Mouse (Mus musculus) hindbrain, postnatal 0 days (tissue): ENCODE results near the gene Lst1. TPM values are rescaled to one million over a fixed set of nuclear protein-coding genes. Genes with fewer than 3 reads are reported as not detected.
A peak's percentile ranks its signal among the peaks of the same experiment; 100 is the strongest.

Source experiments
- ATAC-seq: fragments of 200-750 bp; cut with Nextera tagmentation; 2 replicates; pipeline ENCODE4 v1.8.0; 2017; ENCODE audit warnings: mild to moderate bottlenecking, moderate TSS enrichment, moderate library complexity
- DNase-seq: peaks from one replicate; pipeline ENCODE4 v3.0.0-alpha.2; 2015; ENCODE audit warnings: low spot score
- H3K27ac ChIP-seq: fragments of 300-500 bp; sonication (generic); 2 replicates; pipeline ENCODE4 v1.5.1; 2014; ENCODE audit warnings: mild to moderate bottlenecking
- H3K27me3 ChIP-seq: fragments of 300-500 bp; sonication (generic); 2 replicates; pipeline ENCODE4 v1.6.1; 2014; ENCODE audit warnings: low read length, mixed read lengths; ENCODE audit not compliant: insufficient read depth
- H3K36me3 ChIP-seq: fragments of 300-500 bp; sonication (generic); 2 replicates; pipeline ENCODE4 v1.6.1; 2014; ENCODE audit warnings: low read length, mixed read lengths; ENCODE audit not compliant: insufficient read depth
- H3K4me1 ChIP-seq: fragments of 300-500 bp; sonication (generic); 2 replicates; pipeline ENCODE4 v1.6.1; 2014; ENCODE audit warnings: antibody characterized with exemption, low read length, mixed read lengths; ENCODE audit not compliant: insufficient read depth
- H3K4me2 ChIP-seq: fragments of 300-500 bp; sonication (generic); 2 replicates; pipeline ENCODE4 v1.6.1; 2014; ENCODE audit warnings: low read depth, mild to moderate bottlenecking, low read length, moderate library complexity, mixed read lengths
- H3K4me3 ChIP-seq: fragments of 300-500 bp; sonication (generic); 2 replicates; pipeline ENCODE4 v1.5.1; 2014; ENCODE audit warnings: low read length
- H3K9ac ChIP-seq: fragments of 300-500 bp; sonication (generic); replicated peaks from 2 replicates; pipeline ENCODE4 v1.6.1; 2014; ENCODE audit warnings: mild to moderate bottlenecking, low read length, moderate library complexity, mixed read lengths
- H3K9me3 ChIP-seq: fragments of 300-500 bp; sonication (generic); 2 replicates; pipeline ENCODE4 v1.6.1; 2016; ENCODE audit warnings: low read length, mixed read lengths
- CTCF ChIP-seq: IDR thresholded peaks from 2 replicates; pipeline ENCODE4 v1.5.1; 2016; ENCODE audit warnings: antibody characterized with exemption, control low read depth, low read depth
- WGBS: fragments of 180-500 bp; shearing (Covaris S2); extraction: QIAGEN DNeasy Blood & Tissue Kit; methylation state at CpG from one replicate; pipeline ENCODE4 v1.1.7; 2014; 5-methylcytosine and 5-hydroxymethylcytosine counted together
- microRNA-seq, 2 experiments: library from miRNA; unstranded; fragments of <30 nt; microRNA quantifications; one replicate each; pipeline ENCODE4; 2016
- polyA plus RNA-seq: library from polyadenylated mRNA; unstranded; fragments of >200 nt; fragmentation: Nextera tagmentation; extraction: Ambion mirVana; gene quantifications from 2 replicates; pipeline ENCODE4 v1.2.1, GENCODE M21; 2015
- total RNA-seq: library from RNA; depleted of rRNA; stranded (reverse); fragments of >200 nt; gene quantifications from 2 replicates; pipeline ENCODE4 v1.2.3, GENCODE M21; 2014; rRNA removed

The Lst1 gene
- total and polyA plus RNA-seq, 2 experiments from 2014 or later = 8.0 to 25.0 TPM

DNA sequence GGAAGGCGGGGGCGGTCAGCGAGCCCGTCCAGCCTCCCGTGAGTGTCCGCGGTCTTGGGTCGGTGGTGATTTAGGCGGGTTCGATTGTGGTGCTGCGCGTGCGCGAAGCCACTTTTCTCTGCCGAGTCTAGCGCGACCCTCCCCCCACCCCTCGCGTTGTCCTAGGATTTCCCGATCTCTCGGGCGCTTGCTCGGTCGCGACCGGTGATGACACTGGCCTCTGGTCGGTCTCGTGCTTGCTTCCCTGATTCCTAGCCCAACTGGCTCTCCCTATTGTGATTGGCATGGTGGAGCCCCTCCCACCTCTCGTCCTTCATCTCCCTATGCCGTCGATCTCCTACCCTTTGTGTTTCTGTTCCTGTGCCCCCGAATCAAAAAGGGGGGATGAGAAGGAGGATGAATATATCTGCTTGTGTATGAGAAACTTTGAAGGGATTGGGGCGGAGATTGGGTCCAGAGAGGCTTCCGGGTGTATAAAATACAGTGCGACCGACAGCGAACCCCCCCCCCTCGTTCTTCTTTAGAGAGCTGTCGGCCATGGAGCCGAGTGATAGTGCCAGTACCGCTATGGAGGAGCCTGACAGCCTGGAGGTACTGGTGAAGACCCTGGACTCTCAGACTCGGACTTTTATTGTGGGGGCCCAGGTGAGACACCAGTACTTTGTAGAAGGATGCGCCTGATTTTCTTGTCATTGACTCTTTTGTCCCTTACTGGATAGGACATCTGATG, 52.5 kb downstream of the Lst1 start:
- DNase-seq (peak; percentile 87), ATAC-seq (peak; percentile 80)
- H3K4me3 ChIP-seq = peak overlapping the region; percentile 71
- no peak for TF ChIP-seq CTCF
- H3K9ac ChIP-seq = peak overlapping the region; percentile 65
- peak overlapping the region; percentile 96 for H3K27ac ChIP-seq
- peaks cover 17% of the 10 kb centered on the region for H3K36me3 ChIP-seq
- no peaks in the 10 kb centered on the region for H3K27me3 ChIP-seq
- H3K4me2 ChIP-seq = peak overlapping the region; percentile 79
- peaks cover 7% of the 10 kb centered on the region for H3K4me1 ChIP-seq
- no peaks in the 10 kb centered on the region for H3K9me3 ChIP-seq
- WGBS = under 1% methylated on average over 40 of the region's 43 CpGs

Small RNA genes lying within 50 kb of the gene (microRNA-seq; reads per million reads assigned to microRNA genes)
- 0 reads per million in 2 experiments for gene Mir6973a
- 0 to 0.36 reads per million in 2 experiments for gene Mir6974

Other genes with a start within 250 kb of the Lst1 start
Only the 30 nearest of the 38 such genes appear.
- gene Vwa7, start 171.9 kb downstream of the Lst1 start, total RNA-seq = 0.68 and 1.2 TPM in 2 replicates
- 0.11 and 0.18 TPM in 2 replicates for gene Vwa7, start 171.9 kb downstream of the Lst1 start, polyA plus RNA-seq
- 0.65 and 2.1 TPM in 2 replicates for gene Sapcd1, start 160.4 kb downstream of the Lst1 start, total RNA-seq
- gene Sapcd1, start 160.4 kb downstream of the Lst1 start, polyA plus RNA-seq = 2.4 and 2.7 TPM in 2 replicates
- 1.1 and 6.4 TPM in 2 replicates for gene Msh5, start 141.7 kb downstream of the Lst1 start, total RNA-seq
- gene Msh5, start 141.7 kb downstream of the Lst1 start, polyA plus RNA-seq = 2.2 and 3.1 TPM in 2 replicates
- gene Clic1, start 138.5 kb downstream of the Lst1 start, total RNA-seq = 56.9 and 59.5 TPM in 2 replicates
- 81.9 and 88.5 TPM in 2 replicates for gene Clic1, start 138.5 kb downstream of the Lst1 start, polyA plus RNA-seq
- 216 and 228 TPM in 2 replicates for gene Ddah2, start 129.4 kb downstream of the Lst1 start, total RNA-seq
- 322 and 331 TPM in 2 replicates for gene Ddah2, start 129.4 kb downstream of the Lst1 start, polyA plus RNA-seq
- gene Ly6g6c, start 123.1 kb downstream of the Lst1 start, total RNA-seq = not detected in 2 replicates
- gene Ly6g6c, start 123.1 kb downstream of the Lst1 start, polyA plus RNA-seq = not detected in 2 replicates
- not detected in 2 replicates for gene Mpig6b, start 122.3 kb downstream of the Lst1 start, total RNA-seq
- gene Mpig6b, start 122.3 kb downstream of the Lst1 start, polyA plus RNA-seq = 0.18 TPM in 2 replicates
- gene Ly6g6e, start 111.5 kb downstream of the Lst1 start, total RNA-seq = not detected in 2 replicates
- 0.44 TPM in 1 of 2 replicates, not detected in the other for gene Ly6g6e, start 111.5 kb downstream of the Lst1 start, polyA plus RNA-seq
- 0.78 TPM in 1 of 2 replicates, not detected in the other for gene Ly6g6d, start 110.4 kb downstream of the Lst1 start, total RNA-seq
- 1.3 and 1.9 TPM in 2 replicates for gene Ly6g6d, start 110.4 kb downstream of the Lst1 start, polyA plus RNA-seq
- not detected in 2 replicates for gene Ly6g6f, start 102.8 kb downstream of the Lst1 start, total RNA-seq
- 0.26 TPM in 1 of 2 replicates, not detected in the other for gene Ly6g6f, start 102.8 kb downstream of the Lst1 start, polyA plus RNA-seq
- 129 and 158 TPM in 2 replicates for gene Abhd16a, start 99.2 kb downstream of the Lst1 start, total RNA-seq
- gene Abhd16a, start 99.2 kb downstream of the Lst1 start, polyA plus RNA-seq = 121 TPM in 2 replicates
- not detected in 2 replicates for gene Ly6g5c, start 80.2 kb downstream of the Lst1 start, total RNA-seq
- gene Ly6g5c, start 80.2 kb downstream of the Lst1 start, polyA plus RNA-seq = not detected in 2 replicates
- gene Ly6g5b, start 73.0 kb downstream of the Lst1 start, total RNA-seq = 1.7 and 2.0 TPM in 2 replicates
- 0.76 and 1.2 TPM in 2 replicates for gene Ly6g5b, start 73.0 kb downstream of the Lst1 start, polyA plus RNA-seq
- gene Gpank1, start 67.0 kb downstream of the Lst1 start, total RNA-seq = 13.1 and 14.1 TPM in 2 replicates
- 18.1 and 19.1 TPM in 2 replicates for gene Gpank1, start 67.0 kb downstream of the Lst1 start, polyA plus RNA-seq
- gene Csnk2b, start 66.4 kb downstream of the Lst1 start, total RNA-seq = 257 and 289 TPM in 2 replicates
- 332 and 350 TPM in 2 replicates for gene Csnk2b, start 66.4 kb downstream of the Lst1 start, polyA plus RNA-seq
- 14.0 and 29.7 TPM in 2 replicates for gene D17H6S53E, start 62.1 kb downstream of the Lst1 start, total RNA-seq
- 9.4 and 11.6 TPM in 2 replicates for gene D17H6S53E, start 62.1 kb downstream of the Lst1 start, polyA plus RNA-seq
- gene Apom, start 56.4 kb downstream of the Lst1 start, total RNA-seq = 0.37 TPM in 1 of 2 replicates, not detected in the other
- 0.35 TPM in 1 of 2 replicates, not detected in the other for gene Apom, start 56.4 kb downstream of the Lst1 start, polyA plus RNA-seq
- 320 and 368 TPM in 2 replicates for gene Bag6, start 53.3 kb downstream of the Lst1 start, total RNA-seq
- 50.0 and 55.8 TPM in 2 replicates for gene Bag6, start 53.3 kb downstream of the Lst1 start, polyA plus RNA-seq
- 218 and 223 TPM in 2 replicates for gene Prrc2a, start 23.5 kb downstream of the Lst1 start, total RNA-seq
- gene Prrc2a, start 23.5 kb downstream of the Lst1 start, polyA plus RNA-seq = 92.6 and 99.2 TPM in 2 replicates
- gene Aif1, start 12.4 kb downstream of the Lst1 start, total RNA-seq = 0.21 and 2.4 TPM in 2 replicates
- 9.5 and 10.9 TPM in 2 replicates for gene Aif1, start 12.4 kb downstream of the Lst1 start, polyA plus RNA-seq
- 1.6 TPM in 1 of 2 replicates, not detected in the other for gene Ltb, start 6.0 kb upstream of the Lst1 start, total RNA-seq
- gene Ltb, start 6.0 kb upstream of the Lst1 start, polyA plus RNA-seq = 1.2 and 1.8 TPM in 2 replicates
- 0.18 and 0.52 TPM in 2 replicates for gene Tnf, start 13.6 kb upstream of the Lst1 start, total RNA-seq
- 0.09 TPM in 1 of 2 replicates, not detected in the other for gene Tnf, start 13.6 kb upstream of the Lst1 start, polyA plus RNA-seq
- 0.47 TPM in 1 of 2 replicates, not detected in the other for gene Lta, start 16.9 kb upstream of the Lst1 start, total RNA-seq
- gene Lta, start 16.9 kb upstream of the Lst1 start, polyA plus RNA-seq = 0.85 and 1.3 TPM in 2 replicates
- not detected in 2 replicates for gene Gm16181, start 32.4 kb upstream of the Lst1 start, total RNA-seq
- gene Gm16181, start 32.4 kb upstream of the Lst1 start, polyA plus RNA-seq = 0.40 TPM in 1 of 2 replicates, not detected in the other
- 91.0 and 114 TPM in 2 replicates for gene Atp6v1g2, start 45.2 kb upstream of the Lst1 start, total RNA-seq
- 180 and 183 TPM in 2 replicates for gene Atp6v1g2, start 45.2 kb upstream of the Lst1 start, polyA plus RNA-seq
- gene Nfkbil1, start 47.4 kb upstream of the Lst1 start, total RNA-seq = 15.5 and 15.9 TPM in 2 replicates
- 11.4 and 12.9 TPM in 2 replicates for gene Nfkbil1, start 47.4 kb upstream of the Lst1 start, polyA plus RNA-seq
- gene Ddx39b, start 53.3 kb upstream of the Lst1 start, total RNA-seq = 259 and 266 TPM in 2 replicates
- gene Ddx39b, start 53.3 kb upstream of the Lst1 start, polyA plus RNA-seq = 326 and 341 TPM in 2 replicates
- 74.3 and 83.8 TPM in 2 replicates for gene H2-D1, start 74.3 kb upstream of the Lst1 start, total RNA-seq
- 141 and 146 TPM in 2 replicates for gene H2-D1, start 74.3 kb upstream of the Lst1 start, polyA plus RNA-seq
- gene H2-Q1, start 132.0 kb upstream of the Lst1 start, total RNA-seq = 0.42 and 0.68 TPM in 2 replicates
- gene H2-Q1, start 132.0 kb upstream of the Lst1 start, polyA plus RNA-seq = 1.4 and 1.5 TPM in 2 replicates
- 9.7 and 17.7 TPM in 2 replicates for gene H2-Q2, start 153.8 kb upstream of the Lst1 start, total RNA-seq
- 7.8 and 12.7 TPM in 2 replicates for gene H2-Q2, start 153.8 kb upstream of the Lst1 start, polyA plus RNA-seq